Mouse (Mus musculus) frontal cortex, adult (tissue): ENCODE results near the gene Olfr550.
"Not testable (repeated sequence)": the region's sequence is repeated elsewhere in the genome, so short reads cannot be mapped to it uniquely, and the experiment has no call there.

Source experiments
- ATAC-seq: cut with Nextera tagmentation; 2 replicates; pipeline ENCODE4 v1.9.2; 2017; ENCODE audit warnings: mild to moderate bottlenecking, moderate library complexity, mixed read lengths; ENCODE audit not compliant: low TSS enrichment

The Olfr550 gene

DNA sequence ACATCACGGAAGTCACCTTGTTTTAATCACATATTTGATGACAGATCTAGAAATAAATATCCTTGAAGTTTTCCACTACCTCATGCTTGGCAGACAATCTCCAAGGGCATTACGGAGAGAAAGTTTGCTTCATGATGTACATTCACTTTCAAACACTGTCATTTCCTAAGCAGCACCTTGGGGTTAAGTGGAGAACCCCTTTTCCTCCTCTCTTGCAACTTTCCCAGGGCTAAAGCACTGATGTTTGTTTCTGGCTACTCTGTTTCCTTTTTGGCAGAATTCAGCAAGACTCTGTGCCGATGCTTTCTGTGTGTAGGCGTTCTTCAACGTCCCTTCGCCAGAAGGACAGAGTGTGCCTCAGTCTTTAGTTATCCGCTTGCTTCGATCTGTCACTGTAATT, at the start of gene Olfr550:
Olfr550 (plus strand) TSS at position 301 of the 400 bp plus-strand sequence.
- ATAC-seq: no peak

GRCm38 (mm10) chr7:102529052-102529451, 42.2 kb upstream of the Olfr550 start:
- ATAC-seq: no peak

GRCm38 (mm10) chr7:102534449-102534848, 36.8 kb upstream of the Olfr550 start, which contains the start of gene Olfr547:
Gene Olfr547, plus strand, starts transcription at chr7:102534749.
- ATAC-seq: no peak

- no peak for ATAC-seq
These were observed 30.6 kb upstream of the Olfr550 start, which contains the start of gene Olfr548-ps1 for GRCm38 (mm10) chr7:102540596-102540995. Gene Olfr548-ps1, plus strand, starts transcription at chr7:102540896.

GRCm38 (mm10) chr7:102541251-102541650, 30.0 kb upstream of the Olfr550 start:
- no peak for ATAC-seq

GRCm38 (mm10) chr7:102549570-102549969, 21.7 kb upstream of the Olfr550 start, which contains the start of gene Olfr549:
Gene Olfr549, plus strand, starts transcription at chr7:102549870.
- no peak for ATAC-seq

DNA sequence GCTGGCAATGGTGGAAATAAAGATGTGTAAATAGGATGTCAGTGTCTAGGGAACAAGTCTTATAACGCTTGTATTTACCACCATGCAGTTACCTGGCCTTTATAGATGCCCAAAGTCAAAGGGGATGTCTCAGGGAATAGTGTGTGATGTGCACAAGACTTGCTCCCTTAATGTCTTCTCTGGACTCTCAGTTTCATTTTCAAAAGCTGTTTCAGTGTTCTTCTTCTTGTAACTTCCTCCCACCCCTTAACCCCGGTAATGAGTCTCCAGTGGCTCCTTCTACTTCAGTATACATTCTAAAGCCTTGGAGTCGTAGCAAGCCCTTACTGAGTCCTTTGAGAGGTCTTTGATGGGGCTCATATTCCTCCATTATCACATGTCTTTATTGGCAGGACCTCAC, 18.0 kb upstream of the Olfr550 start:
- ATAC-seq: no peak

GRCm38 (mm10) chr7:102564999-102565997, 5.9 kb upstream of the Olfr550 start, which contains the start of gene Trim21:
Gene Trim21, minus strand, starts transcription at chr7:102565486.
- ATAC-seq: peak; percentile 94

DNA sequence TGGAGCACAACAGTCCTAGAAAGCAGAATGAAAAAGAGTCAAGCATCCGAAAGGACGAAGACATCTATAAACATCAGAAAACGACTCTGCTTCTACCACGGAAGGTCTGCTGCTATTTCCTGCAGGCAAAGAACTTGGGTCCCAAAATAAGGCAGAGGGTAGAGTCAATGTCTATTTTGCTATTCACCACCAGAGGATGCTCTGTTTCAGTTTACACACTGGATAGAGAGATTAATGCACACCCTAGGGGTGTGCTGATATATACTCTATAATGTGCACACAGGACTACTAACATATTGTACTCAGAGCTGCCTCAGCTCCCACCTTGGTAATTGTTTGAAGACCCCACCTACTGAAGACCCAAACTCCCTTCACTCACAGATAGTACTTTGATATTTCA, 5.0 kb upstream of the Olfr550 start:
- no peak for ATAC-seq

- ATAC-seq: no peak
These were observed 2.1 kb downstream of the Olfr550 start for GRCm38 (mm10) chr7:102573174-102573830.

- ATAC-seq: no peak
These were observed 4.8 kb downstream of the Olfr550 start for GRCm38 (mm10) chr7:102575998-102576397.

GRCm38 (mm10) chr7:102591786-102592185, 20.5 kb downstream of the Olfr550 start, which contains the start of gene Olfr551:
Gene Olfr551, minus strand, starts transcription at chr7:102591886.
- no peak for ATAC-seq

DNA sequence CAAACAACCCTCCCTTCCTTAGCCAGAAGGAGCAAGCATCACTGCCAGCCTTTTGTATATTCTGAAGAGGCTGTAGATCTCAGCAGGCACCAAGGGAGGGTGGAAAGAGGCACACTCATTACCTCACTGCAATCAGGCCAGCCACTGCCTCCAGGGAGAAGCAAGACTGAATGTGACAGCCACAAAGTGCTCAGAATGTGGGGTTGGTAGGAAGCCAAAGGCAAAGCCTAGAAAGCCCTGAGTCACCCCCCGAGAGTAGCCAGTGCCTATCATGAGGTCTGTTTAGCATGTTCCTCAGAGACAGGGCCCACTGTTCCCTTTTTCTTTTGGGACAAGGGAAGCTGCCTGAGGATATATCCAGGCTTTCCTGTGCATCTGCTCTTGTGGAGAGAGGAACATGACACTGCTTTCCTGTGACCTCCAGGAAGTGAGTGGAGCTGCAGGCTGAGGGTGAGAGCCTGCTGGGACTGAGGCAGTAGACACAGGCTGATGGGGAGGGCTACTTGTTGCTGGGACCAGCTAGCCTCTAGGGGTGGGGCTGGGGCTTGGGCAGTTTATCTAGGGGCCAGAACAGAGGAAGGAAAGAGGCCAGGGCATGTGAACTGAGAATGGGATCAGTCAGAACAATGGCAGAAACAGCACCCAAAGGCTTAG, 26.3 kb downstream of the Olfr550 start, which contains the start of gene Olfr552:
Olfr552 (plus strand) TSS at position 393 of the 654 bp plus-strand sequence.
- ATAC-seq: no peak

DNA sequence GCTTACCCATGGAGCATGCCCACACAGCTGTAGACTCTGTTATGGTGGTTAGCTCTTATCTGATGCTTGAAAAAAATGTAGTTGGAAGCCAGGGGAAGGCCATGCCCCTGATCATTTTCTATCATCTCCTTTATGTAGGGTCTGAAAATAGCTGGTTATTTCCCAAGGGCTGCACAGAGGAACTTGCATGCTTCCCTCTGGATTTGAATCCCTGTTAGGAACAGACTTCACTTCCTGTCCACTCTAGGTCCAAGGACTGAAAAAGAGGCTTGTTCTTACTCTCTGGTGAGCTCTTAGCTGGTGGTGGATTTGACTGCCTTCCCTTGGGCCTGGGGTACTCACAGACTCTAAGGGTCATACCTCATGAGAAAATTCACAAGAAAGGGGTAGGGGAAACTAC, 46.9 kb downstream of the Olfr550 start, which contains the start of gene Olfr553:
Olfr553 (minus strand) TSS at position 101 of the 400 bp plus-strand sequence.
- ATAC-seq: no peak

DNA sequence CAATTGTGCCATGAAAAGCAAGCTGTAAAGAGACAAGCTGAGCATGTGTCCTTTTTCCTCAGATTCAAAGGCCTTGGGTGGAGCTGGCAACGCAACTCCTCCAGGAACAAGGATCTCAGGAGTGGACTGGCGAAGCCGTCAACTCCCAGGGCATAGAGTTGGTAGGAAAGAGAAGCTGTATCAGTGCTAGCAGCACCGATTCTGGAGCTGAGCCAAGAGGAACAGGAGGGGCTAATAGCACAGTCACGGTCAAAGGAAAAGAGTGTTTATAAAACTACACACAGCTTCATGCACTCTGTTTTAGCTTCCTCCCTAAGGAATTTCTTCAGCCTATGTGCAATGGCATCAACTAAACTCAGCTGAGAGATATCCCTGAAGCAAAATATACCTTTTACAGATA, 48.4 kb downstream of the Olfr550 start:
- ATAC-seq: no peak

DNA sequence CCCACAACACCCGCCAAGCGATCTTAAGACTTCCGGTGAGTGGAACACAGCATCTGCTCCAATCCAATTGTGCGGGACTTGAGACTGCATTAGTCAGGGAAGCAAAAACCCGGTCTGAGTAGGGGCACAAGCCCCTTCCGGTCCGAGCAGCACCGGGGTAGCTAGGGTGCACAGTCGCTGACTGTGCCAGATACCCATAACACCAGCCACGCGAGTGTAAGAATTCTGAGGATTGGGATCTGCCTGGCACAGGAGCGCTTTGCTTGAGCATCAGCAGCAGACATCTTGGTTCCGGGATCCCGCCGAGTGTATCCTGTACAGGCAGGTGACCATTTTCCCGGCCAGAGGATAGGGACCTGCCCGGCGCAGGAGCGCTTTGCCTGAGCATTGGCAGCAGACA, 49.1 kb downstream of the Olfr550 start:
- not testable (repeated sequence) for ATAC-seq
